Mouse (Mus musculus) ES-Bruce4 (cell line): ENCODE measurements around the gene Zfp503. TPM values are rescaled to one million over a fixed set of nuclear protein-coding genes. Genes with fewer than 3 reads are reported as not detected.
A peak's percentile ranks its signal among the peaks of the same experiment; 100 is the strongest.

ENCODE experiments used
- H3K27ac ChIP-seq: 2 replicates; pipeline ENCODE4 v1.5.1; 2012; ENCODE audit warnings: low read length, inconsistent platforms; ENCODE audit not compliant: insufficient read depth
- H3K27me3 ChIP-seq: 2 replicates; pipeline ENCODE4 v1.6.1; 2012; ENCODE audit warnings: mild to moderate bottlenecking, low read length, inconsistent platforms; ENCODE audit not compliant: control insufficient read depth, poor library complexity, insufficient read depth, severe bottlenecking
- H3K36me3 ChIP-seq: 2 replicates; pipeline ENCODE4 v1.6.1; 2012; ENCODE audit warnings: inconsistent platforms, mild to moderate bottlenecking, low read length, moderate library complexity; ENCODE audit not compliant: control insufficient read depth, poor library complexity, insufficient read depth, severe bottlenecking
- H3K4me1 ChIP-seq: one replicate; pipeline ENCODE4 v1.8.1; 2011; ENCODE audit warnings: low read length; ENCODE audit not compliant: control insufficient read depth, insufficient read depth
- H3K4me3 ChIP-seq: 2 replicates; pipeline ENCODE4 v1.5.1; 2011; ENCODE audit warnings: low read depth, mild to moderate bottlenecking, low read length
- H3K9ac ChIP-seq: 2 replicates; pipeline ENCODE4 v1.6.1; 2012; ENCODE audit warnings: low read depth, mild to moderate bottlenecking, inconsistent platforms; ENCODE audit not compliant: poor library complexity, severe bottlenecking
- H3K9me3 ChIP-seq: replicated peaks from 2 replicates; pipeline ENCODE4 v1.6.1; 2012; ENCODE audit warnings: mild to moderate bottlenecking, low read length, inconsistent platforms; ENCODE audit not compliant: control insufficient read depth, poor library complexity, insufficient read depth, severe bottlenecking
- CTCF ChIP-seq: IDR thresholded peaks from one replicate; pipeline ENCODE4 v1.8.1; 2011; ENCODE audit warnings: low read depth, low read length
- EP300 ChIP-seq: IDR thresholded peaks from 2 replicates; pipeline ENCODE4 v1.6.1; 2011; ENCODE audit warnings: low read depth, low read length; ENCODE audit not compliant: insufficient read depth
- POLR2A ChIP-seq: IDR thresholded peaks from one replicate; pipeline ENCODE4 v1.8.1; 2011; ENCODE audit warnings: low read length; ENCODE audit not compliant: insufficient read depth
- polyA plus RNA-seq: library from polyadenylated mRNA; stranded (reverse); fragments of >200 nt; gene quantifications from 2 replicates; pipeline ENCODE4 v1.2.4, GENCODE M21; 2011; ENCODE audit warnings: low read depth; ENCODE audit not compliant: missing spikeins, insufficient read depth, insufficient read length

Gene Zfp503
- polyA plus RNA-seq, 1 experiment = 0.37 TPM

- no peak overlapping the region for H3K9ac ChIP-seq
- no peak overlapping the region for H3K4me3 ChIP-seq
- no peaks in the 10 kb centered on the region for H3K9me3 ChIP-seq
- TF ChIP-seq POLR2A = no peak
- TF ChIP-seq CTCF = no peak
- TF ChIP-seq EP300 = no peak
- H3K4me1 ChIP-seq = no peaks in the 10 kb centered on the region
- no peaks in the 10 kb centered on the region for H3K36me3 ChIP-seq
- no peak overlapping the region for H3K27ac ChIP-seq
- H3K27me3 ChIP-seq = peaks cover 33% of the 10 kb centered on the region
Measured at GRCm38 (mm10) chr14:21994061-21994990, 4.9 kb upstream of the Zfp503 start.

- Histone ChIP-seq H3K4me3 (no peak overlapping the region), H3K27me3 (peaks cover 39% of the 10 kb centered on the region), H3K27ac (no peak overlapping the region), H3K9me3 (no peaks in the 10 kb centered on the region), H3K36me3 (no peaks in the 10 kb centered on the region), H3K4me1 (no peaks in the 10 kb centered on the region), H3K9ac (no peak overlapping the region)
- no peak for TF ChIP-seq CTCF
- no peak for TF ChIP-seq EP300
- no peak for TF ChIP-seq POLR2A
Measured at GRCm38 (mm10) chr14:21993251-21994060, 4.1 kb upstream of the Zfp503 start.

- H3K4me1 ChIP-seq = no peaks in the 10 kb centered on the region
- no peak overlapping the region for H3K27ac ChIP-seq
- H3K36me3 ChIP-seq = no peaks in the 10 kb centered on the region
- H3K9me3 ChIP-seq = no peaks in the 10 kb centered on the region
- peaks cover 46% of the 10 kb centered on the region for H3K27me3 ChIP-seq
- TF ChIP-seq CTCF = no peak
- TF ChIP-seq POLR2A = no peak
- no peak for TF ChIP-seq EP300
- no peak overlapping the region for H3K9ac ChIP-seq
- H3K4me3 ChIP-seq = no peak overlapping the region
Measured at GRCm38 (mm10) chr14:21992321-21992885, 3.0 kb upstream of the Zfp503 start.

GRCm38 (mm10) chr14:21991856-21992255, 2.5 kb upstream of the Zfp503 start:
- Histone ChIP-seq H3K4me3 (no peak overlapping the region), H3K36me3 (no peaks in the 10 kb centered on the region), H3K9me3 (no peaks in the 10 kb centered on the region), H3K4me1 (no peaks in the 10 kb centered on the region), H3K27ac (no peak overlapping the region), H3K27me3 (peaks cover 51% of the 10 kb centered on the region), H3K9ac (no peak overlapping the region)
- TF ChIP-seq EP300 = no peak
- TF ChIP-seq POLR2A = no peak
- TF ChIP-seq CTCF = no peak

GRCm38 (mm10) chr14:21991251-21991780, 1.9 kb upstream of the Zfp503 start:
- no peaks in the 10 kb centered on the region for H3K4me1 ChIP-seq
- H3K36me3 ChIP-seq = no peaks in the 10 kb centered on the region
- H3K9ac ChIP-seq = no peak overlapping the region
- H3K27me3 ChIP-seq = peaks cover 56% of the 10 kb centered on the region
- peak overlapping the region; percentile 27; the same call in 1 of the 2 replicates for H3K4me3 ChIP-seq
- no peaks in the 10 kb centered on the region for H3K9me3 ChIP-seq
- TF ChIP-seq EP300 (no peak), POLR2A (no peak), CTCF (no peak)
- no peak overlapping the region for H3K27ac ChIP-seq
